Mouse (Mus musculus): ENCODE measurements around the gene Prrx2.

The Prrx2 gene

DNA sequence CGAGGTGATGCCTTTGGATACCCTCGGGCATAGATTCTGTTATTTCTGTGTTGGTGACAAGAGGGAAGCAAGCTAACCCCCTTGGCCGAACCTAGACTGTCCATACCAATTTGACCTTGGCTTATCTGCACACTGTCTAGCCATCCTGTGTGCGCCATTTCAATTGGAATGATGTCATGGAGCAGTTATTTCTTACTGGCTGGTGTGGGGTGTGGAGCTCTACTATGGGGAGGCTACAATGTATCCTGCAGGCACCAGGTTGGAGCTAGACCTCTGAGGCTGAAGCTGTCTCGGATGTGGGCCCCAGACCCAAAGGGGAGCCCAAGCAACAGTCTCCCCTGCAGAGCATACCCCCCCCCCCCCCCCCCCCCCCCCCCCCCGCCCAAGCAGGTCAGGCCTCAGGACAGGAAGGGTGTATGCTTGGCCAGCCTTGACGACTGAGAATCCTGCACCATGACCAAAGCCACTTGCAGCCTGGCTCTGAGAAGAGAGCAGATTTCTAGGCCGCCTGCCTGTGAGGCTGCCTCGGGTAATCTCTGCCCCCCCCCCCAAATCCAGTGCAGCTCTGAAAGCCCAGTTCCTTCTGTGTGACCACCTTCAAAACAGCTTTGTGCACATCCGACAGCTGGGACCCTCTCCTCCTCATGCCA lies at the start of gene Prrx2:
Gene Prrx2 (plus strand): TSS at position 600 of the 650 bp plus-strand sequence.
- DNase-seq: no peak

DNA sequence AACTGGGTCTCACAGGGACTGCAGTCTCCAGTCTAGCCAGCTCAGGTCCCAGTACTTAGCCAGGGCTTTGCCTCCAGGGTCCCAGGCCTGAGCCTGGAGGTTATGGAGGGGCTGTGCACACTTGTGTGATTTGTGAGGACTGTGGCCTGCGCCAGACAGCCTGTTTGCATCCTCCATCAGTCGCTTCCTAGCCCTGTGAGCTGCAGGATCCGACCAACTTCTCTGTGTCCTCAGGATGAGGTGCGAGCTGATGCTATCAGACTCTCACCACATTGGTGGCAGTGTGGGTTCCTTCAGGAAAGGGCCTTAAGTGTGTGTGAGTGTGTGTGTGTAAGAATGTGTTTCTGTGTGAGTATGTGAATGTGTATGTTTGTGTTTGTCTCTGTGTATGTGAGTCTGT lies 47.3 kb upstream of the Prrx2 start:
- DNase-seq: no peak

DNA sequence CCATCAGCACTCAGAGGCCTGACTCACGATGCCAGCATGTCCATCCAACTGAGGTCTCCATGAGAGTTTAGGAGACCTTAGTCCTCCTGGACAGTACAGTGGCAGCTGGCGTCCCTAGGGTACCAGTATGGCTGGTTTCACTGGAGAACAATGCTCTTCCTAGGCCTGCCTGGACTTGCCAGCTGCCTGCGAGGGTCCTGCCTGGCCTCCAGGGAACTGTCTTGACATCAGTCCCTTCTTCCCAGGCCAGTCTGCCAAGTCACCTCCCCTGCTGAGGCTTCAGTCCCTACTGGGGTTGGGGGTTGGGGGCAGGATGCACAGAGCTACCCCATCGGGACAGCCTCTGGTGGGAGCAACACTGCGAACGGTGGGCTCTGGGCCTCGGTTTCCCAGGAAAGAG lies 42.7 kb upstream of the Prrx2 start:
- DNase-seq: no peak

DNA sequence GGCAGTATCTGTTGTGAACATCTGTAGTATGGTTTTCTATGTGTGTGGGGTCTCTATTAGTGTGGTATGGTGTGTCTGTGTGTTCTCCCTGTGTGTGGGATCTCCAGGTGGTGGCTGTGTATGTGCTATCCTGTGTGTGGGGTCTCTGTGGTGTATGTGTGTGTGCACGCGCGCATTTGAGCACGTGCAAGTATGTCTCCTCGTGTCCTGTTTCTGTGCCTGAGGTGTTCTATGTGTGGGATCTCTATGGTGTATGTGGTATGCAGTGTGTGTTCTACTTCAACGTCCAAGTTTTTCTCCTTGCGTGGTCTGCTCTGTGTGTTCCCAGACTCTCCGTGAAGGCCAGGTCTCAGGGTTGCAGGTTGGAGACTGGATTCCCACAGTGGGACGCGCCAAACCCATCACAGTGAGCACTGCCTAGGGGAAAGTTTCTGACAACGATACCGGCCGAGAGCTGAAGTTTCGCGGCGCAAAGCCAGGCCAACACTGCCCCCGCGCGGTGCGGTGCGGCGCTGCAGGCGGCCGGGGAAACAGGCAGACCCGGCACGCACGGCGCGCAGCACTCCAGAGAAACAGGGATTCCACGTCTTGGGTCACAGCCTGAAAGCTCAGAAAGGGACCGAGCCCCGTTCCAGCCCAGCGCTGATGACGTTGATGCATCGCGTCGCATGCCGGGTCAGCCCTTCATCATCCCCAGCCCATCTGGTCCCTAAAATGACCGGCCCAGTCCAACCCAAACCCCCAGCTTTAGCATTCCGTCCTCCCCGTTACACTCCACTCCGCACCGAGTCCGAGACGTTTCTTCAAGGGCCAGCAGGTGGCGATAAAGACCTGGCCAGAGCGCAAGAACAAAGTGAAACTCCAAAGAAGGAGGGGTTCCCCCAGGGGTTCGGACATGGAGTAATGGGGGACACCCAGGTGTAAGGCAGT lies 40.3 kb upstream of the Prrx2 start:
- DNase-seq: peak; percentile 93

DNA sequence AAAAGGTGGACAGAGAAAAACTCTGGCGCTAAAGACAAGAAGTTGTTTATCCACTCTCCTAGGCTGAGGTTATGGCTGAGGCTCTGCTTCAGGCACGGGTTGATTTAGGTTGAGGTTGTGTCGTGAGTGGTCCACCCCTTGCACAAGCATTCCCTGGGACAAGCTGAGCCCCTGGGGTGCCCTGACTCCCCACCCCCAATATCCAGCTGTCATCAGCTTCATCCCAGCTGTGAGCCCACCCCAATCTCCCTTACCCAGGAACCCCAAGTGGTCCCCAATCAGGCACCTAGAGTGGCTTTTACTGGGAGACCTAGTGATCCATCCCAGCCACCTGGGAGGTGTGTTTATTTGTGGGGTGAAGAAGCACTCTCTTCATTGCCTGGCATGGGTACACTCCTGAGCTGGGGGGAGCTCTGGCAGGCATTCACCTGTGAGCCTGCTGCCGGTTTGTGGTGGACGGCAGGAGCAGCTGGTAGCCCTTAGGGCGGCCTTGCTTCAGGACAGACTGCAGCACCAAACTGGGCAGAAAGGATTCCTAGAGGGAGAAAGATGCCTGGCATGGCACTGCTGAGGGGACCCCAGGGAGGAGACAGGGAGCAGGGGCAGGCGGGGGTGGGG lies 39.4 kb upstream of the Prrx2 start:
- DNase-seq: no peak

DNA sequence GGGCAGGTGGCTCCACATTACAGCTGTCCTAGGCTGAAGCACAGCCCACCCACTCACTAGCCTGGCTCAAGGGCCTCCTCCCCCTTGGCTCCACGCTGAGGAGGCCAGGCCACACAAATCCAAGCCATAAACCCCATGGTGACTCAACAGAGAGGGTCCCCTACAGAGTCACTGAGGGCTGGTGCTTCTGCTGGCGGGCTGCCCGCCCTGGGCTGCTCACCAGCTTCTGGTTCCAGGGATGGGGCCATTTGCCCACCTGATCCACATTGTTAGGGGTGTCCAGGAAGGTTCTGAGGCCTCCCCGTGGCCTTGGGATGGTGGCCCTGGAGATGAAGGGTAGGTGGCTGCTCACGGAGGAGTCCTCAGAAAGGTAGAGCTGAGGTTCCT lies 38.9 kb upstream of the Prrx2 start:
- no peak for DNase-seq

DNA sequence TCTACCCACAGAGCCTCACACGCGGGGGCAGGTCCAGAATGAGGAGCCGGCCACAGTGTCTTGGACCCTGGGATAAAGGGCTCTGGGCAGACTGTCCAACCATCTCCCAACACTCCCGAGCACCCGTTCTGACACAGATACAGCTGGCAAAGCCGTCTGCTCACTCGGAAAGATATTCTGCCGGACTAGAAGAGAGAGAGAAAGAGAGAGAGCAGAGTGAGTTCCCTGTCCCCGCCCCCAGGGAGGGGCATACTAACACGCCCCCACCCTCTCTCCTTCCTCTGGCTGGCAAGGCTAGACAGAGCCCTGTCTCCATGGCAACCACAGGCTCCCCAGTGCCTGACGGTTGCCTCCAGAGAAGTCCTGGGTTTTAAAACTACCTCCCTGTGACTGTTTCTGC lies 38.4 kb upstream of the Prrx2 start:
- peak; percentile 85 for DNase-seq

DNA sequence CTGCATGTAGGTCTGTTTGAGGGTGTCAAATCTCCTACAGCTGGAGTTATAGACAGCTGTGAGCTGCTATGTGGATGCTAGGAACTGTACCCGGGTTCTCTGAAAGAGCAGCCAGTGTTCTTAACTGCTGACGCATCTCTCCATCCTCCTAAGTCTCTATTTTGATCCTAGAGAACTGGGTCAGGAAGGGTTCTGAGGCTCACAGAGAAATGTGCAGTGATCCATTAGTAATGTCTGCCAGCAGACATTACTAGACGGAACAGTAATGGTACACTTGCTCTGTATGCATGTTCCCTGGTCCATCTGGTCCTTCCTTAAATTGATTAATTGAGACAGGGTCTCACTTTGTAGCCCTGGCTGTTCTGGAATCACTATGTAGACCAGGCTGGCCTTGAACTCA lies 35.3 kb upstream of the Prrx2 start:
- no peak for DNase-seq

DNA sequence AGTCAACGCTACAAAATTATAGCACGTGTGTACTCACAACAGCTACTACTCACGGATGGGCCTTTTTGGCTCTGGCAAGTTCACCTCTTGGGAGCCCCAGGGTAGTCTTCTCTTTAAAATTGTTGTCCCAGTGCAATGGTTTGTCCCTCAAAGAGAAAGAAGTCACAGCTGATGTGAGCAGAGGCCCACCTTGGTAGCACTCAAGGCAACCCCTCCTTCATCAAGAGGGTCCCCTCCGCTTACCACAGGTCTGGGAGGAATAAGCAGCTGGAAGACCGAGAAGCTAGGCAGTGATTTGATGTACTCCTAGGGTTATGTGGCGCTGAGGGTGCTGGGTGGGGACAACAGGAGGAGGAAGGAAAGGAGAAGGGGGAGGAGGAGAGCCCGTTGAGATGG lies 34.1 kb upstream of the Prrx2 start:
- DNase-seq: no peak

DNA sequence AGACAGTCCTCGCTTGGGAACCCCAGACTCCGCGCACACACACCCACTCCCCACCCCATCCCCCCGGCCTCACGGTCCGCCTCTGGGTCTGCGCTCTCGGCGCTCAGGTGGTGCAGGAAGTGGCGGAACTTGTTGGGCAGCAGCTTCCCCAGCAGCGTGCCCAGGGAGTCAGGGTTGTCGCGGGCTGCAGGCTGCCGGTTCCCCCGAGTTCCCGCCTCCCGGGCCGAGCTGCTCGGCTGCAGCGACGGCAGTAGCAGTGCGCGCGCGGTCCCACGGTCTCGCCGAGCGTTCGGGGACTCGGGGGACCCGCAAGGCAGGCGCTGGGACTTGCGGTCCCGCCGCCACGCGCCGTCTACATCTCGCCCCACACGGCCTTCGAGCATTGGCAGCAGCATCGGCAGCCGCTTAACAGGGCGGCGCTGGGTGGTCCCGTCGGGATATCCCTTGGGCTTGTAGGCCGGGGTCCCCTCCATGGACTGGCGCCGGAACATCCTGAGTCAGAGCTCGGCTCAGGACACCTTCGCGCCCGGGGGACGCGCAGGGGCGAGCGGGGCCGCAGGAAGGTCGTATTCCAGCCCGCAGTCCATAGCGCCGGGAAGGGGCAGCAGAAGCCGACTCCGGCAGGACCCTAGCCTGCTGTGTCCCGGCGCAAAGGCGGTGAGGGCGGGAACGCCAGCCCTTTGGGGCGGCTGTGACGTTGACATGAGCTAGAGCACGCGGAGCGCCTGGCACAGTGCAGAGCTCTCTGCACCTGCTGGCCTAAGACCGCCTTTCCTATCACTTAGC lies 33.5 kb upstream of the Prrx2 start:
- peak; percentile 53 for DNase-seq

DNA sequence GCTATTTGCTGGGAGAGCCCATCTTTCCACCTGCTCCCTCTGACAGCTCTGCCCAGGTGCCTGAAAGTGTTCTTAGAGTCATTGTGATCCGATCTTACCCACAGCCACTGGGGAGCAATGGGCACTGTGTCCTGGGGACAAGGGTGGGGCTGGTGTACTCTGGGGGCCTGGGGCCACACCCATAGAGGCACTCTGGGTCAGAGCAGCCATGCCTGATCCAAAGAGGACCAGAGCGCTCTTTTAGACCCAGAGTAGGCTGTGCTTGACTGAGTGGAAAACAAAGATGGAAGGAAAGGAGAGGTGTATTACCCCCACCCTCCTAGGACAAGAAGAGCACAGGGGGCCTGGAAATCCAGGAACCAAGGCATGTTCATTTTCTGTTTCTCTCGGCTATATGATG lies 31.2 kb upstream of the Prrx2 start, which contains the start of gene 1700001O22Rik:
Gene 1700001O22Rik (minus strand): TSS at position 58 of the 400 bp plus-strand sequence.
- no peak for DNase-seq

DNA sequence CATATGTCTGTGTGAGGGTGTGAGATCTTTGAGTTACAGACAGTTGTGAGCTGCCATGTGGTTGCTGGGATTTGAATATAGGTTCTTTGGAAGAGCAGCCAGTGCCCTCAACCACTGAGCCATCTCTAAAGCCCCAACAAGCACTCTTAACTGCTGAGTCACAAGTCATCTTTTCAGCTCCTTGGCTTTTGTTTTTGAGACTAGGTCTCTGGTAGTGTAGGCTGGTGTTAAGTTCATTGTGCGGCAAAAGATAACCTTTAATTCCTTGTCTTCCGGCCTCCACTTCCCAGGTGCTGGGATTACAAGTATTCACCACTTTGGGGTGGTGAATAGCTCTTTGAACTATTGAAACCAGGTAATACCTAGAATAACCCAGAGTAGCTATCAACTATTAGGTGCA lies 28.8 kb upstream of the Prrx2 start:
- DNase-seq: no peak

DNA sequence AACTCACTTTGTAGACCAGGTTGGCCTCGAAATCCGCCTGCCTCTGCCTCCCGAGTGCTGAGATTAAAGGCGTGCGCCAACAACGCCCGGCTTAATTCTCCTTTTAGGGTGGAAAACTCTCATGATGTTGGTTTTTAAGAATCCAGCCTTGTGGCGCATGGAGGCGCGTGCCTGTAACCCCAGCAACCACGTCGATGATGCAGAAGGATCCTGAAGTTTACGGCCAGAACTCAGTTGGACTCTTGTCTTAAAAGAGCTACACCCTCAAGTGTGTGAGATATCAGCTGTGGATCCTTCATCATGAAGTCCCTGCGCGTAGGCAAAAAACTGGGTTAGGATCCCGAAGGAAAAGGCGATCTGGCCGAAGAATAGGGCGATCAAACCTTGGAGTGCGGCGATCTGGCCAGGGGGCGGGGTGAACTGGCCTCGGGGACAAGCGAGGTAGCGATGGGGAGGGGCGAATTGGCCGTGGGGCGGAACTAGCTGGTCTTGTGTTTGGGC lies 27.6 kb upstream of the Prrx2 start:
- no peak for DNase-seq

DNA sequence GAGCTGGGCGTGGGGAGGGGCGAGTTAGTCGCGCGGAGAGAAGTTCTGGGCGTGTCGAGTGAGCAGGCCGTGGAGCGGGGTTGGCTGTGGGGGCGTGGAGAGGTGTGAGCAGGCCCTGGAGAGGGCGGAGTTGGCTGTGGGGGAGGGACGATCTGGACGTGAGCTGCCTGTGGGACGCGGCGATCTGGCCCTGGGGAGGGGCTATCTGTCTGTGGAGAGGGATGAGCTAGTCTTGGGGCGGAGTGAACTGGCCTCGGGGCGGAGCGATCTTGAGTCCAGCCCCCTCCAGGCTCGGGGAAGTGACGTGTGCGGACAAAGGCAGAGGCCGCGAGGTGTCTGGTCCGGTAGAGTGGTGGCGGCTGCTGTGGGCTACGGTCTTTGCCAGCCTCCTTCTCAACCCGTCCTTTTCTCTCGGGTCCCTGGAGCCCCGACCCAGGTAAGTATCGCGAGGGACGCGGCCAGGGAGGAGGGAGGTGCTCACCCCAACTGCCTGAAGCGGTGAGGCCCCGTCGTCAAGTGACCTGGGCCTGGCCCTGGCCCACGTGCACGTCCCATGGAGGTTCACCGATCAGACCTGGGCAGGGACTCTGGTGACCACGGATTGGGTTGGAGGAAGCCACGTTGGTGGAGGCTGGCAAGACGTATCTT lies 27.0 kb upstream of the Prrx2 start, which contains the start of gene Ntmt1:
Gene Ntmt1 (plus strand): TSS at position 179 of the 648 bp plus-strand sequence.
- peak; percentile 99 for DNase-seq

DNA sequence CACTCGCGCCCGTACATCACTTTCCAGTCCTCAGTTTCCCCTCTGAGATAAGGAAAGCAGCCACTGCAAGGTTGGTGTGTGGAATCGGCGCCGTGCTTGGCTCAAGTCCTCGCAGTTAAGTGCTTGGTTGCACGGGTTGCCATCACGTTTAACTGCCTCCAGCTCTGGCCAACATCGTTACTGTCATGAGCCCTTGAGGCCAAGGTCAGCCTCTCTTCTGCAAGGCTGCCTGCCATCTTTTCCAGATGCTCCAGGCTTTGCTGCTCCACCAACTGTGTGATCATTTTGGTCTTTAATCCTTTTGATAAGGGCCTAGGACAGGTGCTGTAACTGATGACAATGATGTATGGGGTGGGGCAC lies 26.5 kb upstream of the Prrx2 start:
- DNase-seq: no peak

DNA sequence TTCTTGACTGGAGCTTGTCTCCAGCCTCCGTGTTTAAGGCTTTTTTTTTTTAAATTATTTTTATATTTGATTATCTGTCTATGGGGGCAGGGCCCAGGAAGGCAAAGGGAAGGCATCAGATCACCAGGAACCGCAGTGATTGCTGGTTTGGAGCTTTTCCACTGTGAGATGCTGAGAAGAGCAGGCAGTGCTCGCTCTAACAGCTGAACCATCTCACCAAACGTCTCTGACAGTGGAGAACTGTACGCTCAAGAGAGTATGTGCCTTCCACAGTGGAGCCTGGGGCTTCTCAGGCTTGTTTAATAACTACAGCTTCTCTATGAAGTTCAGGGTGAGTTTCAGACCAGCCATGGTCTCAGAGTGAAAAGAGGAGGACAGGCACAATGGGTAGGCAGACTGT lies 25.3 kb upstream of the Prrx2 start:
- no peak for DNase-seq

DNA sequence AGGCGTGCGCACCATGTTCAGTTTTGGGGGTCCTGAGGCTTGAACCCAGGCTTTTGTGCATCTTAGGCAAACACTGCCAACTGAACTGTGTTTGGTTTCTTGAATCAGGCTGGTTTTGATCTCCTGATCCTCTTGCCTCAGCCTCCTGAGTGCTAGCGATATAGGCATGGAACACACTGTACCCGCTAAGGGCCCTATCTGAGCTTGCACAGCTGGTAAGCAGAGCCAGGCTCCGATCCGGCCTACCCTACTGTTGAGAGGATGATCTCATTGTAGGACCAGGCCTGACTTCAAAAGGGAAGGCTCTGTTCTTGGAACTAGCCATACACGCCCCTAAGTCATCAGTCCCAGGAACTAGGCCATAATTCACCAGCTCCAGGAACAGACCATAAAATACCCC lies 24.2 kb upstream of the Prrx2 start:
- DNase-seq: no peak

DNA sequence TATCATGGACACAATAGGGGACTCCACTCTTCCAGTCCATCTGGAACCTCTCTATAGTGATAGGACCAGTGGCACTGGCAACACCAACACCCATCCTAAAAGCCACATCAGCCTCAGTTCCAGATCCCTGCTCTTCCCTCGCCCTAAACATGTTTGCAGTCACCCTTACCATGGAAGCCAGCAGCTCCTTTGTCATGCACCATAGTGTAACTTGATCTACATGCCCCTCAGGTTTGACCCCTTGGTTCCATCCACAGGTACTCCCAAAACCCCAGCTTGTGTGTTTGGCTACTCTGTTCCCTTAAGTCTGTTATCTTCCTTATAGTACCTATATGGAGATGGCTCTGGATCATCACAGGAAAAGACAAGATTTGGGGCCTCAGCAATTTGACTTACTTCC lies 18.4 kb upstream of the Prrx2 start:
- no peak for DNase-seq

DNA sequence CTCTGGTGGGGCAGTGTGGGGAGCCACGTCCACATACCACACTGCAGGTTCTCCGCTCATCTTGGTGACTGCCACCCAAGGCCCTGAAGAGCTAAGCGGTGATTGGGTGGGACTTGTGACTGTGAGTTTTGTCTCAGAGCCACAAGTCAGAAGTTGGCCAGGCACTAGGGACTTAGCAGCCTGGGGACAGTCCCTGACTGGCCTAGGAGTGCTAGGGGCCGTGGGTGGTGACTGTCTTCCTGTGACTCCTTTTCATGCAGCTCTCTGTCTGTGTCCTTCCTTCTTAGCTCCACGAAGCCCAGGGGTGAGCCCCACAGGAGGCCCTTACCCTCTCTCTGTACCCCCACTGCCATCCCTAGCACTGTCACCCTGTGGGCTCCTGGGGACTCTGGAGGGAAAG lies 14.9 kb upstream of the Prrx2 start:
- no peak for DNase-seq

DNA sequence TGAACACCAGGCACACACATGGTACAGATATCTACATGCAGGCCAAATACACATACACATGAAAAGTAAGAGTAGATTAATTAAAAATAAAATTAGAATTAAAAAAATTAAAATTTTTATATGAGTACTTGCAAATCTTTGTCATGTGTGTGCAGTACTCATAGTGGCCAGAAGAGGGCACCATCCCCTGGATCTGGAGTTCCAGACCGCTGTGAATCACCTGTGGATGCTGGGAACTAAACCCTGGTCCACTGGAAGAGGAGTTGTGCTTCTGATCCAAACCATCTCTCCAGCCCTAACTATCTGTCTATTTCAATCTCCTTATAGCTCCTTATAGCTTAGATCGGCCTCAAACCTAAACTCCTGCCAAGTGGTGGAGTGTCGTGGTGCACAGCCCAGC lies 13.7 kb upstream of the Prrx2 start:
- DNase-seq: no peak

DNA sequence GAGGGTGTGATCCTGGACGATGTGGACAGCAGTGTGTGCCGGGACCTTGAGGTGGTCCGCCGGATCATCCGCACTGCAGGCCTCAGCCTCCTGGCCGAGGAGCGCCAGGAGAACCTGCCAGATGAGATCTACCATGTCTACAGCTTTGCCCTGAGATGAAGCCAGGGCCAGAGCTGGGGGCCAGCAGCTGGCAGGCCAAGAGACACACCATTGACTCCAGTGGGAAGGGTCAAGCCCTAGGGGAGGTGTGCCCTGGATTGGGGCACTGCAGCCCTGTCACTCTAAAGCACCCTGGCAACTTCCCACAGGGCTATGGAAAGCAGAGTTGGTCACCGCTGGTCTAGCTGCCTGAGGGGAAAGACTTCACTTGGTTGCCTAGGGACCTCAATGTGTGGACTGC lies 12.3 kb upstream of the Prrx2 start:
- DNase-seq: no peak

DNA sequence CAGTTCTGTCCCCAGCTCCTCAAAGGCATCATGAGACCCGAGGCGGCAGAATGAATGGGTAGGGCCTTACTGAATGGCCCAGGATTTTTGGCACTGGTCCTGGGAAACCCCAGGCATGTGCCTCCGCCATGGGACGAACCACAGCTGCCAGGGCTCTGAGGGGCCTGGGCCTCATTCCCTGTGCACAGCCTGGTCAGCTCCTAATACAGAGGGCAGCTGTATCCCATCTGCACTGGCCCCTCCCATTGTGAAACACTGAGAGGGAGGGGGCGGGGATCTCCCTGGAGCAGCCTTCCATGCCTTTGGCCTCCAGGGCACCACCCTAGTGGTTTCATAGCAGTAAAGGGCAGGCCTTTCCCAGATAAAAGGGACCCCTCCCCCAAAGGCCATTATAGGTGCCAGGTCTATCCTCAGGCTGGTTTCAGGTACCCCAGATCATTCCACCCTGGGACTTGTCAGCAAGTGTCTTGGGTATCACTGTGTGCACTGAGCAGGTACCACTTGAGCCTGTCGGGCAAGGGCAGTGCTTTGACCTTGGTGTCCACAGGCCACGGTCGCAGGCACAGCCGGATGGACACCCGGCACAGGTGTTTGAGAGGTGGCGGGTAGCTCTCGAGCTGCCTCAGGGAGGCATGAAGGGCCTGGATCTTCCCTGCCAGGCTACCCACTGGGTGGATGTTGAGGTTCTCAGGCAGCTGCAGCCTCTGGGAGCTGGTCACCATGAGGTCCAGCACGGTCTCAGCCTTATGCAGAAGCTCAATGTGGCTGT lies 11.2 kb upstream of the Prrx2 start:
- no peak for DNase-seq
